Mouse (Mus musculus) frontal cortex, adult 2 months (tissue): ENCODE measurements around the gene Rcan2. TPM values are rescaled to one million over a fixed set of nuclear protein-coding genes. Genes with fewer than 3 reads are reported as not detected.

Experiments
- DNase-seq, 2 experiments: peaks; one replicate each; pipeline ENCODE4 v3.0.0; 2022; ENCODE audit warnings: low spot score in 1 of 2; ENCODE audit errors: extremely low spot score in 1 of 2
- polyA plus RNA-seq: library from polyadenylated mRNA; depleted of rRNA; stranded (reverse); fragments of >200 nt; gene quantifications from 2 replicates; pipeline ENCODE4 v1.2.3, GENCODE M21; 2012

The Rcan2 gene
- polyA plus RNA-seq, 1 experiment: 114 TPM

GRCm38 (mm10) chr17:44011917-44012316 is 210.8 kb downstream of the Rcan2 start:
- DNase-seq: no peak

- DNase-seq: no peak
Measured at GRCm38 (mm10) chr17:44013756-44014510, 212.8 kb downstream of the Rcan2 start.

GRCm38 (mm10) chr17:44016314-44016713 is 215.2 kb downstream of the Rcan2 start:
- DNase-seq: no peak

- DNase-seq: no peak
Measured at GRCm38 (mm10) chr17:44020707-44021220, 219.6 kb downstream of the Rcan2 start.

- DNase-seq: no peak
Measured at GRCm38 (mm10) chr17:44023842-44024241, 222.7 kb downstream of the Rcan2 start.

GRCm38 (mm10) chr17:44025011-44025410 is 223.9 kb downstream of the Rcan2 start:
- DNase-seq: no peak

GRCm38 (mm10) chr17:44025935-44026334 is 224.8 kb downstream of the Rcan2 start:
- DNase-seq: no peak

GRCm38 (mm10) chr17:44026378-44026777 is 225.2 kb downstream of the Rcan2 start:
- DNase-seq: peak; percentile 13 to 52

GRCm38 (mm10) chr17:44026786-44027185 is 225.6 kb downstream of the Rcan2 start:
- no peak for DNase-seq

GRCm38 (mm10) chr17:44027311-44027710 is 226.2 kb downstream of the Rcan2 start:
- DNase-seq: no peak

- no peak for DNase-seq
Measured at GRCm38 (mm10) chr17:44029616-44030015, 228.5 kb downstream of the Rcan2 start.

GRCm38 (mm10) chr17:44030776-44031587 is 229.8 kb downstream of the Rcan2 start:
- DNase-seq: peak; percentile 22 to 35

- no peak for DNase-seq
Measured at GRCm38 (mm10) chr17:44035005-44035404, 233.9 kb downstream of the Rcan2 start.

GRCm38 (mm10) chr17:44038656-44039055 is 237.5 kb downstream of the Rcan2 start:
- DNase-seq: peak in 1 of 2 experiments; percentile 81

- DNase-seq: no peak
Measured at GRCm38 (mm10) chr17:44040449-44040848, 239.3 kb downstream of the Rcan2 start.

- no peak for DNase-seq
Measured at GRCm38 (mm10) chr17:44042301-44042700, 241.2 kb downstream of the Rcan2 start.

GRCm38 (mm10) chr17:44042861-44043260 is 241.7 kb downstream of the Rcan2 start:
- DNase-seq: no peak

GRCm38 (mm10) chr17:44053427-44053826 is 252.3 kb downstream of the Rcan2 start:
- DNase-seq: no peak

GRCm38 (mm10) chr17:44057123-44057522 is 256.0 kb downstream of the Rcan2 start:
- DNase-seq: no peak

GRCm38 (mm10) chr17:44058145-44058544 is 257.0 kb downstream of the Rcan2 start:
- DNase-seq: no peak

- DNase-seq: no peak
Measured at GRCm38 (mm10) chr17:44060781-44061180, 259.6 kb downstream of the Rcan2 start.
